Mouse (Mus musculus): ENCODE results near the gene Sorbs1.

- TF ChIP-seq CTCF (IDR thresholded peaks at IDR 0.05; ENCODE audit: low read depth, low read length) (no peak), EP300 (IDR thresholded peaks at IDR 0.05; ENCODE audit: insufficient read depth, low read depth, low read length) (no peak)
These were observed 39.6 kb upstream of the Sorbs1 start for GRCm38 (mm10) chr19:40553014-40553789.
